Mouse (Mus musculus) lung, postnatal 0 days (tissue): Measurements from ENCODE around the gene 1700028K03Rik.

Experiments used
- CTCF ChIP-seq: IDR thresholded peaks from 2 replicates; pipeline ENCODE4 v1.5.1; 2016; ENCODE audit warnings: antibody characterized with exemption, mild to moderate bottlenecking
- EP300 ChIP-seq: IDR thresholded peaks from 2 replicates; pipeline ENCODE4 v1.6.1; 2016; ENCODE audit warnings: antibody characterized with exemption, mild to moderate bottlenecking, control low read depth

DNA sequence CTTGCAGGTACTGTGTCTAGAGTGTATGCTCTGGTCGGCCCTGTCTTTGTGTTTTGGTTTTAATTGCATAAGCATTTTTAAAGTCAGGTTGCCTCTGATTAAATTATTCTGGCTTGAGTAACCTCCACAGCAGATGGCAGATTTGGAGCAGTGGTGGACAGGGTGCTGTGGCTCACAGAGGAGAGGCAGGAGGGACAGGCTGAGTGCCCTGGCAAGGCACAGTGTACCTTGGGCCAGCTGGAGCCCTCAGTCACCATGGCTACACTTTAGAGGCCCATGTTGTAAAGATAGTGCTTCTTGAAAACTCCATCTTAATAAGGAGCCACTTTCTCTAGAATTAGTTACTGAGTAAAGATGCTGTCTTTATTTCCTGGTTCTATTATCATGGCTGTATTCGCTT is 38.5 kb upstream of the 1700028K03Rik start:
- TF ChIP-seq CTCF (no peak), EP300 (no peak)
